Mouse (Mus musculus) brain, embryonic 14.5 days (tissue): ENCODE measurements around the gene Glo1. TPM values are rescaled to one million over a fixed set of nuclear protein-coding genes. Genes with fewer than 3 reads are reported as not detected.
"Not testable (repeated sequence)": the region's sequence is repeated elsewhere in the genome, so short reads cannot be mapped to it uniquely, and the experiment has no call there.

ENCODE experiments used
- DNase-seq: peaks from one replicate; pipeline ENCODE4 v3.0.0-alpha.2; 2011; ENCODE audit warnings: low read depth
- CTCF ChIP-seq: fragments of 200-500 bp; IDR thresholded peaks from 2 replicates; pipeline ENCODE4 v1.5.1; 2012; ENCODE audit warnings: inconsistent platforms, mild to moderate bottlenecking, moderate library complexity, borderline replicate concordance; ENCODE audit not compliant: insufficient read depth, insufficient read length; ENCODE audit errors: extremely low read depth
- POLR2A ChIP-seq: fragments of 200-500 bp; IDR thresholded peaks from 2 replicates; pipeline ENCODE4 v1.6.1; 2012; ENCODE audit warnings: mild to moderate bottlenecking, inconsistent platforms, borderline replicate concordance; ENCODE audit not compliant: poor library complexity, insufficient read depth, insufficient read length, severe bottlenecking; ENCODE audit errors: extremely low read depth
- polyA plus RNA-seq: library from polyadenylated mRNA; depleted of rRNA; stranded (reverse); fragments of >200 nt; gene quantifications from 2 replicates; pipeline ENCODE4 v1.2.3, GENCODE M21; 2012

Glo1 gene
- polyA plus RNA-seq, 1 experiment: 74.8 TPM

DNA sequence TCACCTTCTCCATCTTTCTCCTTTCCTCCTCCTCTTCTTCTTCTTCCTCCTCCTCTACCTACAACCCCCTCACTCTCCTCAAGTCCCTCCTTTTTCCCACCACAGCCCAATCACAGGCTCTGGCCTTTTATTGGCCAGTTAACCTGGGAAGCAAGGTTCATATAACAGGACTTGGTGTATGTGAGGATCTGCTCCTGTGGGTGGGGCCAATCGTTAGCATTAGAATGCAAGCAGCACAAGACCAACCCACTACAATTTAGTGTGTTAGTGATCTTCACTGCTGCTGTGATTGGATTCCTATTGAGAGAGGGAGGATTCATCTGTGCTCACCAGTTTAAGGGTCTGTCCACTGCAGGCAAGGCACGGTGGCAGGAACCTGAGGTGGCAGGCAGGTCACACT lies 12.3 kb upstream of the Glo1 start:
- no peak for DNase-seq
- TF ChIP-seq CTCF (no peak), POLR2A (no peak)

DNA sequence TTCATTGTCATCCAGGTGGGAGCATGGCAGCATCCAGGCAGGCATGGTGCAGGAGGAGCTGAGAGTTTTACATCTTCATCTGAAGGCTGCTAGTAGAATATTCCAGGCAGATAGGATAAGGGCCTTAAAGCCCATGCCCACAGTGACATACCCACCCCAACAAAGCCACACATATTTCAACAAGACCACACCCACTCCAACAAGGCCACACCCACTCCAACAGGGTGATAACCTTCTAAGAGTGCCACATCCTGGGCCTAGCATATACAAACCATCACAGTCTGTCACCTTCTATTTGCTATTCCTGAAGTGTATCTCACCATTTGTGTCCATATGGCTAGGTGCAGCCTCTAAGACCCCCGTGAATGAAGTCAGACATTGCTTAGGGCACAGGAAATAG lies 11.0 kb upstream of the Glo1 start:
- DNase-seq: peak; percentile 30
- TF ChIP-seq POLR2A (no peak), CTCF (no peak)

DNA sequence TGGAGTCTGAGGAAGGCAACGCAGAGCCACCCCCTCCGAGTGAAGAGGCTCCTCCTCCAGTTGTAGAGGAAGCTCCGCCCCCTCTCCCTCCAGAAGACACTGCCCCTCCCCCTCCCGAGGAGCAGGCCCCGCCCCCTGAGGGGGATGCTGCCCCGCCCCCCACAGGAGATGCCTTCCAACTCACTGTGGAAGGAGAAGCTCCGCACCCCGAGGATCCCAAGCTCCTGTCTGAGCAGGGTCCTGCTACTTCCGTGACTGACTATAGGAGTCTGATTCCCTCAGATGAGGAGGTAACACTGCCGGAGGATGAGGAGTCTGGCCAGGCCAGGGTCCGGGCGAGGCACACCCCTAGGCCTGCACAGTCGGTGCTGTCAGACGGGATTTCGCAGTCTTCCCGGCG lies 8.7 kb upstream of the Glo1 start:
- peak; percentile 26 for DNase-seq
- TF ChIP-seq POLR2A (no peak), CTCF (no peak)

- not testable (repeated sequence) for DNase-seq
Observed at GRCm38 (mm10) chr17:30624132-30624531, 2.5 kb downstream of the Glo1 start, which contains the start of gene Dnah8. Gene Dnah8, plus strand, starts transcription at chr17:30624354.

DNA sequence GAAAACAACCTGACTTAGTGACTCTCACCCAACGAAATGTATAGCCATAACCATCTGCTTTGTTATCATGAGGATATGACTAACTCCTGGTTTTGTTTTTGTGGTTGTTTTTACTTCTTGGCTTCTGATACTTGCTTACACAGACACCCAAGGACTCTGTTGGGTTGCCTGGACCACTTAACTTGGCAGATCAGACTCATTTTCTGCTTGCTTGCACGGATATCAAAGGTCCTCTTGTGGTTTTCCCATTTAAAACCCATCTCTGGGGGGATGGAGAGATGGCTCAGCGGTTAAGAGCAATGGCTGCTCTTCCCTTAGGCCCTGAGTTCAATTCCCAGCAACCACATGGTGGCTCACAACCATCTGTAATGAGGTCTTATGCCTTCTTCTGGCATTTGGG lies 3.5 kb downstream of the Glo1 start:
- TF ChIP-seq POLR2A (no peak), CTCF (no peak)
- DNase-seq: no peak

DNA sequence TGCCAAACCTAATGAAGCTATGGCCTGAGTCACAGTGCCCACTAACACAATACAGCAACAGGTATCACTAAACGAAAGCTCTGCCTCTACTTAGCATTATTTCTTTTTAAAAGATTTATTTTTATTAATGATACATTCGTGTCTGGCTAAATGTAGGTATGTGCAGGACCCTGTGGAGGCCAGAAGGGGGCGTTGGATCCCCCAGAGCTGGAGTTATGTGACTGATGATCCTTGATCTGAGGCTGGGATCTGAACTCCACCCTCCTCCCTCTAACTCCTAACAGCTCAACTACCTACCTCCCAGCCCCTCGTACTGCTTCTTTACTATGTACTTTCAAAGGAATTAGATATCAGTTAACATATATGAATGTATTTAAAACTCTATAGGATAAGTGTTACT lies 5.2 kb downstream of the Glo1 start:
- TF ChIP-seq POLR2A: no peak
- TF ChIP-seq CTCF: no peak

DNA sequence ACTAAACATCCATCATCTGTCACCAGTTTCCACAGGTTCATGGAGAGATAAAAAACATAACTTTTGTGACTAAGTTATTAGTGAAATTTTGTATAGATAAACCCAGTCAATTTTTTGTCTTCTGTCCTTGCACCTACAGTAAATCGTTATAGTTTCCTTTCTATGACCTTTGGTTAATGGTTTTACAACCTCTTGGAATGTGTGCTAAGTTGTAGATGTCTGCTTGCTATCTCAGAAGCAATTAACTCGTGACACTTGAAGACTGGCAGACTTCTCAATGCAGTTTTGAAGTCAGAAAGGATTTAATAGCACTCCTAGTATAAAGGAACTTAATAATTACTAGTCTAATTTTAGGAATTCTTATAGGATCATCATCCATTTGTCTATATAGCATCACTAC lies 6.1 kb downstream of the Glo1 start:
- DNase-seq: no peak
- no peak for TF ChIP-seq CTCF
- TF ChIP-seq POLR2A: no peak

More for the DNA sequence above, 5.2 kb downstream of the Glo1 start:
- DNase-seq: no peak

- no peak for DNase-seq
- TF ChIP-seq POLR2A: no peak
- no peak for TF ChIP-seq CTCF
Observed at GRCm38 (mm10) chr17:30619153-30619552, 7.5 kb downstream of the Glo1 start.

DNA sequence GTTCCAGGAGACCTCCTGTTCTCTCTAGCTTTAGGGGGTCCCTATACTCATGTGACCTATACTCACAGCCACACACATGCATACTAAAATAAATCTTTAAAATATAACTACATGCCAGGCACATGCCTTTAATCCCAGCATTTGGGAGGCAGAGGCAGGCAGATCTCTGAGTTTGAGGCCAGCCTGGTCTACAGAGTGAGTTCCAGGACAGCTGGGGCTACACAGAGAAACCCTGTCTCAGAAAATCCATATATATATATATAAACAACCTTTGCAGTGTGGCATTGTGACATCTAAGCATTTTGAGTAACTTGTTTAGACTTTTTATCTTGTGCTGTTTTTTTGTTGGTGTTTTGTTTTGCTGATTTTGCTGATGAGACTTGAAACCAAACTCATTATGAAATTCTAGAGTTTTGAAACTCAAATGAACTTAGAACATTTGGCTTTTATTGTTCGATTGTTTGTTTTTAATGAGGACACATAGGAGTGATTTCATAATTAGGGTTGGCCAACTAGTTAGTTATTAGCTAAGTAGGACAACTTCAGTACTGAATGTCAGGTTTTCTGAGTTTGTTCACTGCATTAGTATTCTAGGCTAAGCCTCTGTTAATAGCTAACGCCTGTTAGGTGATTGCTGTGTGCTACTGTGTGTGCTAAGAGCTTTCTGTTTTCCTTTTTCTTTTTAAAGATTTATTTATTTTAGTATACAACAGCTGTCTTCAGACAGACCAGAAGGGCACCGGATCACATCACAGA lies 8.4 kb downstream of the Glo1 start:
- TF ChIP-seq POLR2A (no peak), CTCF (no peak)
- DNase-seq: no peak

GRCm38 (mm10) chr17:30616203-30616602 lies 10.5 kb downstream of the Glo1 start:
- TF ChIP-seq CTCF (no peak), POLR2A (no peak)
- no peak for DNase-seq

DNA sequence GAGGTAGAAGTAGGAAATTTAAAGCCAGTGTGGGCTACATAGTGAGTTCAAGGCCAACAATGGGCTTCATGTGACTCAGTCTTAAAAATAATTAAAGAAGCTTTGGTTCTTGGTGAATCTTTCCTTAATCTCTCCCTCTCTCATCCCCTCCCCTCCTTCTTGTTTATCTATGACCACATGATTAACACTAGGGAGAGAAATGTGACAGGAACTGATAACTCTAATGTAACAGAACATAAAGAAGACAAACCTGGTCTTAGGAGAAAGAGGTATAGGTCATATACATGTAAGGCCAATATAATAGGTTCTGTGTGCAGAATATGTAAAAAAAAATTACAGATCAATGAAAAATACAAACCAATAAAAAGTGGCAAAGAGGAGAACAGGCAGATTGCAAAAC lies 13.3 kb downstream of the Glo1 start:
- TF ChIP-seq POLR2A: no peak
- no peak for TF ChIP-seq CTCF
- no peak for DNase-seq

DNA sequence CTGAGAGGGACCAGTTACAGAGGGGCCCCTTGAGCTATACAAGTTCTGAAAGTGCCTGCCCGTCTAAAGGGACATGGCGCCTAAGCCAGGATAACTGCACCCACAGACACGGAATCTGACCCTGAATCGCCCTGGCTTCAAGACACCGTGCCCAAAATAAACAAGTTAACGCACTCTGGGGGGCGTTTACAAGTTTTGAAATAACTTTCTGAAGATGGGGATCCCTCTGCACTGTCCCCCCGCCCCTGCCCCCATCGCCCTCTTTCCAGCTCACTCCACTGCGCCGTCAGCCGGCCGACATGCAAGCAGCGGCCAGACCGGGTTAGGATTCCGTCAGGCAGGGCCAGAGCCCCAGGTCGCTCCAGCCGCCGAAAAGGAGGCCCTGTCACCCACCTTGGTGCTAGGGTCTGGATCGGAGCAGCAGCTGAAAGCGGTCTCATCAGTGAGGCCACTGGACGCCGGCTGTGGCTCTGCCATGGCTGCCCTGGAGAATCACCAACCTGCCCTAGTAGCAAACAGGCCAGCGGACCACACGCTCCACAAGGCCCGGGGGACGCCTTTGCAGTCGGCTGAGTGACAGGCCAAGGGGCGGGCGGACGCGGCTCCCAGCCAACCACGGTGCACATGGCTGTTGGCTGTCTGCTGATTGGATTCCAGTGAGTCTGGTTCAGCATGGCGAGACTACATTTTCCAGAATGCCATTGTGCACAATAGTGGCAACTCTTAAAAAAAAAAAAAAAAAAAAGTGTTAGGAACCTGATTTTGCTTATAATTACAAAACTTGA lies 14.4 kb downstream of the Glo1 start:
- peak; percentile 99 for DNase-seq
- TF ChIP-seq POLR2A (peak; percentile 20; the same call in 1 of the 2 replicates), CTCF (no peak)
